Mouse (Mus musculus) small intestine, adult 2 months (tissue): ENCODE results near the gene Tbxas1. TPM values are rescaled to one million over a fixed set of nuclear protein-coding genes. Genes with fewer than 3 reads are reported as not detected.

ENCODE experiments used
- H3K27ac ChIP-seq: fragments of 200-500 bp; 2 replicates; pipeline ENCODE4 v1.5.1; 2012; ENCODE audit warnings: low read depth, low read length, control low read depth, inconsistent platforms; ENCODE audit not compliant: insufficient read depth
- H3K27me3 ChIP-seq: fragments of 200-500 bp; 2 replicates; pipeline ENCODE4 v1.6.1; 2012; ENCODE audit warnings: mild to moderate bottlenecking, moderate library complexity, low read length, inconsistent platforms; ENCODE audit not compliant: control insufficient read depth, insufficient read depth
- H3K36me3 ChIP-seq: fragments of 200-500 bp; 2 replicates; pipeline ENCODE4 v1.6.1; 2012; ENCODE audit warnings: mild to moderate bottlenecking, low read length, control low read depth, inconsistent platforms; ENCODE audit not compliant: control insufficient read depth, insufficient read depth
- H3K4me1 ChIP-seq: fragments of 200-500 bp; 2 replicates; pipeline ENCODE4 v1.6.1; 2012; ENCODE audit warnings: low read length, inconsistent platforms, mixed read lengths; ENCODE audit not compliant: control insufficient read depth, insufficient read depth, insufficient read length
- H3K4me3 ChIP-seq: fragments of 200-500 bp; 2 replicates; pipeline ENCODE4 v1.5.1; 2012; ENCODE audit warnings: low read depth, mild to moderate bottlenecking, control low read depth, inconsistent platforms, low read length, moderate library complexity
- CTCF ChIP-seq: fragments of 200-500 bp; IDR thresholded peaks from 2 replicates; pipeline ENCODE4 v1.5.1; 2012; ENCODE audit warnings: low read depth, mild to moderate bottlenecking, control low read depth, inconsistent platforms, low read length, moderate library complexity, mixed read lengths; ENCODE audit not compliant: insufficient replicate concordance, insufficient read length; ENCODE audit errors: extremely low read depth
- POLR2A ChIP-seq: fragments of 200-500 bp; IDR thresholded peaks from 2 replicates; pipeline ENCODE4 v1.6.1; 2012; ENCODE audit warnings: low read depth, mild to moderate bottlenecking, control low read depth, inconsistent platforms, low read length, moderate library complexity
- WGBS: fragments of 180-500 bp; shearing (Covaris S2); methylation state at CpG from one replicate; pipeline ENCODE4 v1.1.7; 2018; 5-methylcytosine and 5-hydroxymethylcytosine counted together
- polyA plus RNA-seq: library from polyadenylated mRNA; depleted of rRNA; stranded (reverse); fragments of >200 nt; gene quantifications from 2 replicates; pipeline ENCODE4 v1.2.3, GENCODE M21; 2012; rRNA removed

Tbxas1 gene
- 1.7 and 1.8 TPM in 2 replicates for polyA plus RNA-seq

GRCm38 (mm10) chr6:38875258-38876070 is at the start of gene Tbxas1:
Gene Tbxas1, plus strand, starts transcription at chr6:38875404.
- H3K27me3 ChIP-seq, result no peaks in the 10 kb centered on the region
- peak within 1 kb of the TSS; percentile 84 for H3K27ac ChIP-seq
- no peaks in the 10 kb centered on the region for H3K36me3 ChIP-seq
- peak within 1 kb of the TSS; percentile 84 for H3K4me3 ChIP-seq
- WGBS, result 2% methylated on average over 70 of the region's 77 CpGs
- peaks cover 17% of the 10 kb centered on the region; the same call in 1 of the 2 replicates for H3K4me1 ChIP-seq
- TF ChIP-seq CTCF (no peak), POLR2A (no peak)

GRCm38 (mm10) chr6:38825886-38826285 is 49.3 kb upstream of the Tbxas1 start:
- TF ChIP-seq POLR2A, result no peak
- no peak for TF ChIP-seq CTCF
- Histone ChIP-seq H3K27me3 (no peaks in the 10 kb centered on the region), H3K4me1 (peaks cover 9% of the 10 kb centered on the region; the same call in 1 of the 2 replicates), H3K36me3 (no peaks in the 10 kb centered on the region), H3K27ac (no peak overlapping the region), H3K4me3 (no peak overlapping the region)

DNA sequence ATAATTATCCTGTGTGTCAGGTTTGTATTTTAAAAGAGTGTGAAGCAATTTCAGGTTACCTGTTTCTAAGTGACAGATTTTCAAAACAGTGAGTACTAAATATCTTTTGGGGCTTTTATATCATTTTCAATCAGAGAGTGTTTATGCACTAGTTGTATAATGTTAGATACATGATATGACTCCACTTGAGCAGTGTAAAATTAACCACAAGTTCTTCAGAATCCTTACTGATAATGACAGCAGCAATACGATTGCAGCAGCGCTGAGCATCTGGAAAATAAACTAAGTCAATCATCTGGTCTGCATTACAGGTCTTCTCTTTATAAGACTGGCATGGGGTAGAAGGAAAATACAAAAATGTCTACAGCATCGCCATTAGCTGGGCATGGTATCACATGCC is 48.3 kb upstream of the Tbxas1 start:
- TF ChIP-seq POLR2A (no peak), CTCF (no peak)
- Histone ChIP-seq H3K27ac (peak overlapping the region; percentile 51; the same call in 1 of the 2 replicates), H3K4me3 (no peak overlapping the region), H3K36me3 (no peaks in the 10 kb centered on the region), H3K4me1 (peaks cover 9% of the 10 kb centered on the region; the same call in 1 of the 2 replicates), H3K27me3 (no peaks in the 10 kb centered on the region)
- 68% methylated on average over 3 of the region's 3 CpGs for WGBS

- TF ChIP-seq CTCF (no peak), POLR2A (no peak)
- WGBS, result 29% methylated on average over 5 of the region's 5 CpGs
- H3K4me1 ChIP-seq, result peaks cover 9% of the 10 kb centered on the region; the same call in 1 of the 2 replicates
- H3K4me3 ChIP-seq, result no peak overlapping the region
- H3K36me3 ChIP-seq, result no peaks in the 10 kb centered on the region
- peak overlapping the region; percentile 74 for H3K27ac ChIP-seq
- H3K27me3 ChIP-seq, result no peaks in the 10 kb centered on the region
Observed at GRCm38 (mm10) chr6:38827435-38827834, 47.8 kb upstream of the Tbxas1 start.

GRCm38 (mm10) chr6:38828211-38828610 is 47.0 kb upstream of the Tbxas1 start:
- Histone ChIP-seq H3K4me3 (no peak overlapping the region), H3K27ac (peak overlapping the region; percentile 74), H3K4me1 (peaks cover 13% of the 10 kb centered on the region; the same call in 1 of the 2 replicates), H3K36me3 (no peaks in the 10 kb centered on the region), H3K27me3 (no peaks in the 10 kb centered on the region)
- 45% methylated on average over 2 of the region's 2 CpGs for whole genome bisulfite sequencing
- TF ChIP-seq POLR2A (no peak), CTCF (no peak)

DNA sequence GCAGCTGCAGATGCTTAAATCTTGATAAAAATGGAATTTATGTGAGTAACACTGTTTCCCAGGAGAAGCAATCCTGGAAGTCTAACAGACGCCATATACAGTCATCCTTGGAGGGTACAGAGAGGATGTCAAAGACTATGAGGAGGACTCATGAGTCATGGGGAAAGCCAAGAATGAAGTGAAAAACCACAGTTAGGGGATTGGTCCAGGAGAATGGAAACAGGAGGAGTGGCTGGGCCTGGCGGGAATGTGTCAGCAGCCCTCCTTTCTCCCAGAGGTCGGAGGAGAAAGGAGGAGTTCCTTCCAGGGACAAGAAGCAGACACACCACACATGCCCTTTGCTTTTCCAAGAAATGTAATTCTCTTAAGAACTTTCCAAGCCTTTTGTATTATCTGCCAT is 45.8 kb upstream of the Tbxas1 start:
- Histone ChIP-seq H3K27me3 (no peaks in the 10 kb centered on the region), H3K27ac (no peak overlapping the region), H3K4me1 (peaks cover 9% of the 10 kb centered on the region; the same call in 1 of the 2 replicates), H3K4me3 (no peak overlapping the region), H3K36me3 (0 out of 2 replicates have a peak, but pooled peaks cover 2% of the 10 kb centered on the region)
- 61% methylated on average over 3 of the region's 3 CpGs for WGBS
- TF ChIP-seq CTCF (no peak), POLR2A (no peak)

GRCm38 (mm10) chr6:38833721-38834120 is 41.5 kb upstream of the Tbxas1 start:
- WGBS, result 86% methylated on average over 3 of the region's 3 CpGs
- Histone ChIP-seq H3K36me3 (peaks cover 5% of the 10 kb centered on the region; the same call in 1 of the 2 replicates), H3K27ac (no peak overlapping the region), H3K4me1 (peaks cover 5% of the 10 kb centered on the region; the same call in 1 of the 2 replicates), H3K27me3 (no peaks in the 10 kb centered on the region), H3K4me3 (no peak overlapping the region)
- TF ChIP-seq CTCF (no peak), POLR2A (no peak)
